Mouse (Mus musculus): ENCODE results near the gene 4933407L21Rik.

The 4933407L21Rik gene

DNA sequence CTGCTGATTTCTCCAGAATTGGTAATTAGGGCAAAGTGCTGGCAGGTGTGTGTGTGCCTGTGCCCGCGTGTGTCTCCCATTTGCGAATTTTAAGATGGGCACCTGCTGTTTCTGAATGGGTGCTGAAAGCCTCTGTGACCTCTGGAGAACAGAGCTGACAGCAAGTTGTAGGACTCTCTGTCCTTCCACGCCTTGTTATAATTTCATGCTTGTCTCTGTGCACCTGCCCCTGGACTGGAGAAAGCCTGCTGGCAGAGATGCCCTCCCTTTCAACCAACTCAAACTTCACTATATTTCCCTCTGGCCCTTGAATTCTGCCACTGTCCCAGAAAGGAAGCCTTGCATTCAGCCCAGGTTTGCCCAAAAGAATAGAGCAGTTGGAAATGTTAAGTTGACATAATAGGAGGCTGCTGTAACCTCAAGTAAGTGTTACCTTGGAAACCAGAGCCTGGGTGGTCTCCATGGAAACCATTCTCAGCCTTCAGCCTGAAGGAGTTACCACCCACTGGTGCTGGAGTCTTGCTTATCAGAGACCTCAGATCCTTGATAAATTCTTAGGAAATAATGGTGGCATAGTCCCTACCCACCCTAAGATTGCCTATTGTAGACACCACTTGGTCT, 11.3 kb upstream of the 4933407L21Rik start:
- in situ Hi-C loops (cut with MseI, MboI), result no loop called here

DNA sequence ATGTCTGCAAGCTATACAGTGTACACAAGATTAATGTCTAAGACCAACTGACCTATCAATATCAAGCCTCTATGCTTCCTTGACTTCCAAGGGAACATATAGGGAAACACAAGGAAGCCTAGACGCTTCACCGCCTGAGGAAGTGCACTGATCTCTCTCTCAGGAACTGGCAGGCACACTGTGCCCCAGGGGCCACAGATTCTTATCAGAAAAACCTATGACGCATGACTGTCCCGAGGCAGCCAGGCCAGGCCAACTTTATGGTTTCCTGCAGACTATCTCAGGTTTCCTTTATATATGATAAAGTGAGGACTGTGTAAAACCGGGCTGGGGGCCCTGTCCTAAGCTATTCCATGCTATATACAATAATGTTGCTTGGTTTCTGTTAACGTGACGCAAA, 8.7 kb upstream of the 4933407L21Rik start:
- in situ Hi-C loops (cut with MseI, MboI), result no loop called here

DNA sequence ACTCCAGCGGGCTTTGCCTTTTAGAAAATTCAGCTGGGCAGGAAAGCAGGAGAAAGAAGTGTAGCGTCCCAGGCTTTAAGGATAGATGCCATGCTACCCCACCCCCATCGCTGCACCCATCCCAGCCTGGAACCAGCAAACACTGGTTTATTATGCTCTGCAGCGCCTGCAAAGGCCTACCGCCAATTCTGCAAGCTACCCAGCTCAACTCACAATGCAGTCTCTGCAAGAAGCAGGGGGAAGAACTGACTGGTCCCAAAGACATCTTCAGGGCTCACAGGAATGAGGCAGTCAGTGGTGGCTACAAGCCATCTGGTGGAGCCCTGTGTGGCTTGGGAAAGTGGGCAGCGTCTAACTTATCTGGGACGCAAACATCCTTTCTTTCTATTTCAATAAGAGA, 6.6 kb upstream of the 4933407L21Rik start:
- in situ Hi-C loops (cut with MseI, MboI), result no loop called here

DNA sequence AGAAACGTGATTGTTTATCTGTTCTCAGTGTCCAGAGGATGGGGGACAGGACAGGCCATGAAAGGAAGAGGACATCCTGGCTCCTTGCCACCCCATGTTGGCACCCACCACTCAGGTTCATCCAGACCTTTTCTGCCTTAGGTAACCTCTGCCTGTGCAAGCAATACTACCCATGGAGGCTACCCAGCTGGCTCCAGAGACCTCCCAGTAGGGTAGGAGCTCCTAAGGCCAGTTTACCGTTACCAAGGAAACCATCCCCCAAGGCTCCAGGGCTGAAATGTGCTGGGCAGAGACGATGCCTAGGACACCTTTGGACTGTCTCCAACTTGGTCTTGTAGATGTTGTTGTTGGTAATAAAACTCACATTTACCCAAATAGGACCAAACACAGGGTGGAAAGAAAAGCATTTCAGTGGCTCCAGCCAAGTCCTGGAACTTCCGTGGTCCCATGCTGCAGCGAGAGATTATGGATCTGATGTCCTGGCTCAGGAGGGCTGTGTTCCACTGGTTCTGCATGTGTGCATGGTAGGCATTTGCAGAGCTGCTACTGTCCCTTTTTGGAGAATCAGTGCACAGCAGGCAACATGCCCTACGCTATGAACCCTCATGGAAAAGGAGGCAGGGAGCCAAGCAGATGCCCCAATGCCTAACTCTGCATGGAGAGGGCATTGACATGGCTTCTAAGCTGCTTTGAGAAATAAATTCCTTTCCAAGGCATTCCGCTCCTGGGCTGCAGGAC, 6.0 kb upstream of the 4933407L21Rik start:
- in situ Hi-C loops (cut with MseI, MboI), result no loop called here

DNA sequence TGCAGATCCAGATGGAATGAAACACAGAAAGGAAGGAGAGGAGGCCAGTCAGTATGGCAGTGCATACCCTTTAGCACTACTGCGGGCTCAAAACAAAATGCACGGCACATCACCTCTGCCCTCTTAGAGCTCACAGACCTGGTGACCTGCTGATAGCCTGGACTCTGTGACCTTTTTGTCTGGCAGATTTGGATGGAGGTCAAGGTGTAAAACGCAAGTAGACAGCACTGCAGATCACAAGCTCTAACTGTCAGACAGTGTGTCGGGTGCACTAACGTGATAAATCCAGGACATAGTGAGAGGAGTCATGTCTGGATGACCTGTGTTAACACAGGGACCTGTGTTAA, 5.4 kb upstream of the 4933407L21Rik start:
- in situ Hi-C loops (cut with MseI, MboI), result no loop called here

DNA sequence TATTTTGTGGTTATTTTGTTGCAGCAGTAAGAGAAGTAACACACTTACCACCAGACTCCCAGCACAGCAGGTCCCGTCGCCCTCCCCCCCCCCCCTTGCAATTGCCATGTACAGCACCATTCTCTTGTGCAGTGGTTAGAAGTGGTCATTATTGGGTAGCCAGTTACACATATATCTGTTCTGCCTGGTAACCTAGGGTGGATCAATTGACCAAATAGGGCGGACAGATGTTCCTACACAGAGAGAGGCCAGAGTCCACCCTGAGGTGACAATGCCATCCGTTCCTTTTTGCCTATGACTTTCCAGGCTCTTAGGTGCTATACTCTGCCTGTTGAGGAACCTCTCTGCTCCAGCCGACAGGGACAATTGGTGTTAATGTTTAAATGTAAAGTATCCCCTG, 3.1 kb upstream of the 4933407L21Rik start:
- in situ Hi-C loops (cut with MseI, MboI), result no loop called here

DNA sequence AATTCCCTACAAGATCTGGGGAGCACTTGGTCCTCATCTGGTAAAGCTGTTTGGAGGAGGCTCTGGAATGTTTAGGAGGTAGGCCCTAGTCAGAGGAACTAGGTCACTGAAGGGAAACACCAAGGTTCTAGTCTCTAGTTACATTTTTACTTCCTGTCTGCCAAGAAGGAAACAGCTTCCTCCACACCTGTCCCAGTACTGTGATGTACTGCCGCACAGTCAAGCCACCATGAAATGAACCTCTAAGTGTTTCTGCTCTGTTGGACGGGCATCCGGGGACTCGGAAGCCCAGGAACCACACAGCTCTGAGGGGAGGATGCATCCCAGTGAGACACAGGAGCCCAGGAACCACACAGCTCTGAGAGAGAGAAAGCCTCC, 394 bp downstream of the 4933407L21Rik start:
- in situ Hi-C loops (cut with MseI, MboI), result no loop called here

DNA sequence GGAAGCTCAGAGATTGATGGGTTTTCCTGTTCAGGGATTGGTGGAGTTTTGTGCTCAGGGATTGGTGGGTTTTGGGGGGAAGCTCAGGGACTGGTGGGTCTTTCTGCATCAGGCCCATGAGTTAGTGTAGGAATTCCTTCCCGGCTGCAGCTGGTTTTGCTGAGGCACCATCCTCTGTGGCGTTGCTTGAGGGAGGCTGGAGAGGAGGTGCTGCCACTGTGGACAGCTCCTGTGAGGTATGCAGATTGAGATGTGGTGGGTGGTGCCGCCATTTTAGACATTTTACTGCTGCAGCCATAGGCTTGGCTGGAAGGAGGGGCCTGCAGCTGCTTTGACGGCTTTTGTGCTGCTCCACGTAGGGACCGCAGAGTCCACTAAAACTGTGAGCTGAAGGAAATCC, 1.1 kb downstream of the 4933407L21Rik start:
- in situ Hi-C loops (cut with MseI, MboI), result no loop called here

DNA sequence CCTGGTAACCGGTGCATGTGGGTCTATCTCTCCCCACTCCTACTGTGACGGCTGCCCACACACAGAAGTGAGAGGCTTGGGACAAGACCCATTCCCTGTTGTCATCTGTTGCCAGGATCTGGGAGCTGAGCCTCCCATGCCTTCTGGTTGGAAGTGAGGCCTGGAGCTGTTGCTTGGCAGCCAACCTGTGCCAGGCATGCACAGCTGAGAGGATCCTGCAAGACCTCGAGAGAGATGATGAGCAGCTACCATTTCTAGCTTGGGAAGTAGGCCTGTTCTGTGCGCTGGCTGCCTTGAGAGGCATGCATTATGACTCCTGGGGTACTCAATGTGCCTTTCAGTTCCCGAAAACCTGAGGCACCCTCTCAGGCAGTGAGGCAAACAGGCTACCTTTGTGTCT, 2.9 kb downstream of the 4933407L21Rik start:
- in situ Hi-C loops (cut with MseI, MboI), result loop anchor here in 1 of 2 experiments (5.0 kb wide), 1 partner anchor 76 kb away; no protein-coding TSS in a partner anchor

DNA sequence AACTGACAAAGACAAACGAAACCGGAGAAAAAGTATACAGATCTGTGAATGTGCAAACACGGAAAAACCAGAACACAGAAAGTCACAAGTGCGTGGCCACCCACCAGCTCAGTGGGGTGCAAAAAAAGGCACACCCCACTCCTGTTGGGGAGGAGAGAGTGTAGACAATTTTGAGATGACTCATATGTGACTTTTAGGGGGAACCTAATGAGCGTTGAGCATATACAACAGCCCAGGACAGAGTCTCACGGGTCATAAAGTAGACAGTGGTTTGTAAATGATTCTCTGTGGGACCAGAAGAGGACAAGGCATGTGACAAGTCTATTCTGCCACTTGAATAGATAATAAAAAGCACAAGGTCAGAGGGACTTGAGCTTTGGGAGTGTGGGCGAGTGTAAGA, 4.9 kb downstream of the 4933407L21Rik start:
- in situ Hi-C loops (cut with MseI, MboI), result loop anchor here in 1 of 2 experiments (5.0 kb wide), 1 partner anchor 74 kb away; no protein-coding TSS in a partner anchor

DNA sequence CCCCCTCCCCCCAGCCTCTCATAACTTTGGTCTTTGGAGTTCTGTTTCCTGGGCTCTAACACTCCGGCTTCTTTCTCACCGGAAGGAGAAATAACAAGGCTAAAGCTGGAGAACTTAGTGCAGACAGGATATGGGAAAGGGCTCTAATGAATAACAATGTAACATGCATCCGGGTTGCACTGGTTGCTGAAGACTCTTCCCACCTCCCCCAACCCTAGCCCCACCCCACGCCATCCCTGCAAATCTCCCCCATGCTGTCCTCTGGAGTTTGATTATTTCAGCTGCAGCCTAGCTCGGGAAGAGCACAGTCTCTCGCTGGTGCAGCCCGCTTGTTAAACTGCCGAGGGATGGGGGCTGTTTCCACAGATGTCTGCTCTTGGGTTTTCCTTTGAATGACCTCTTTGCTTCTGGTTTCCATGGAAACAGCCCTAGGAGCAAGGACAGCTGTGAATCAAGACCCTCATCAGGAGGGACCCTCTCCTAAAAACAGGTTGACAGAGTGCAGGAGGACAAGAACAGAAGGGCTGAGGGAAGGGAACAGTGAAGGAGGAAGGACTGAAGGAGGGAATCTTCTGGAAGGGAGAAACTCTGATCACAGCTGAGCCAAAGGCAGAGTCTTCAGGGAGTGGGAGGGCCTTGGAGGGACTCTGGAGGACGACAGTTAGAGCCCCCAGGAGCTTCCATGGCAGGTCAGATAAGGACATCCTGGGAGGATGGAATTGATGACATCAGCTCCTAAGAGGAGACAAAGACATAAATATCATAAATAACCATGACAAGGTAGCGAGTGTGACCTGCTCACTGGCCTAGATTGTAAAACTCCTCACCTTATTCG, 5.6 kb downstream of the 4933407L21Rik start:
- in situ Hi-C loops (cut with MseI, MboI), result loop anchor here in 1 of 2 experiments (5.0 kb wide), 1 partner anchor 73 kb away; no protein-coding TSS in a partner anchor

DNA sequence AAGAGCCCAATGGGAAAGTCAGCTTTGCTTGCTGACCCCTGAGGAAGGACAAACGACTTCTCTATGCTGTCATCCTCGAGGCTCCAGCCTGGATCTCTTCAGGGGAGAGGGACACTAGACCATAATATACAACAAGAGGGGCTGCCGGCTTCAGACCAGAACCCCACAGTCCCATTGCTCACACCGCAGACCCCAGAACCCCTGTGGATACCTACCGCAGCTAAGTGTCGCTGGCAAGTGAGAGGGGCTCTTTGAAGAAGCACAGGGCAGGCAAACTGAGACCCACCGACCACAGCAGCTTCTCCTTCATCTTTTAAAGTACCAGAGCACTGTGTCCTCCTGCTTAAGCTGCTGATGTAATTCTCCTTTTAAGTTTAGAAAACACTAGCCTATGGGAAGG, 6.3 kb downstream of the 4933407L21Rik start:
- in situ Hi-C loops (cut with MseI, MboI), result loop anchor here in 1 of 2 experiments (5.0 kb wide), 1 partner anchor 73 kb away; no protein-coding TSS in a partner anchor

DNA sequence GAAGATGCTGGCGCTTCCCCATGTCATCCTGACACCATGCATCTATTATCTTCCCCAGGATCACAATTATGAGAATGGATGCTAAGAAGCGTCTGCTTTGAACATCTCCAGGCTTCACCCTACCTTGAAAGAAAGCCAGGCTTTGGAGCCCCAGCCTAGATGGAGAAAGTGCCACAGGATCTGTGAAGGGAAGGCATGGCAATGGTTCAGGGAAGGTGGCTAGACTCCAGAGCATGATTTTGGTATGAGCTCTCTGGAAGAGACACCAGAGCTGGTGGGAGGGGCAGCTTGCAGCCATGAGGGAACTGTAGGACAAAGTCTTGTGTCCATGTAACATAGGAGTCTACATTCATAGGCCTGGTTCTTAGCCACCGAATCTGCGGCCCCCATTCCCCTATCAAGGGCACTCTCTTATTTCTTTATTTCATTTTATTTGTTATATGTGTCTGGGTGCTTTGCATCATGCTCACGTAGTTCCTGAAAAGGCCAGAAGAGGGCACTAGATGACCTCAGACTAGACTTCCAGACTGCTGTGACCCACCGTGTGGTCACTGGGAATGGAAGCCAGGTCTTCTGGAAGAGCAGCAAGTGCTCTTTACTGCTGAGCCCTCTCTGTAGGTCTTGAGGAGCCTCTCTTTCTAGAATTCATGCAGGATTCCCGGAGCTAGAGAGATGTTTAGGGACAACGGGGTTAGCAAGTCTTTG, 7.0 kb downstream of the 4933407L21Rik start:
- in situ Hi-C loops (cut with MseI, MboI), result loop anchor here in 1 of 2 experiments (5.0 kb wide), 1 partner anchor 72 kb away; no protein-coding TSS in a partner anchor

DNA sequence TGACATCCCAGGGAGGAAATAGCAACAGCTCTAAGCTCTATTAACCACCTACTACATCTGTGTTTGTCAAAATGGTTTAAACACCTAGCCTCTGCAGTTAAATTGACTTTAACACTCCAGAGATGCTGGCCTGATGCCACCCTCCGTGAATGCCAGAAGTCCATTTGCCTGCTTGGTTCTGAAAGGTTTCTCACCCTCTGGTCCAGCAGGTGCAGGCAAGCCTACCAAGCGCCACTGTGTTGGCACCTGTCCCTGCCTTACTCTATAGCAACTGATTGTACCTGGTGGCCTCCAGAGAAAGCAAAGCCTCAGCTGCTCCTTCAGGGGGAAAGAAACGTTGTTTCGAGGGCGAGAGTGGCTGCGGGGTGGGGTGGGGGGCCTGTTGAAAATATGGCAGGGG, 8.0 kb downstream of the 4933407L21Rik start:
- in situ Hi-C loops (cut with MseI, MboI), result loop anchor here in 1 of 2 experiments (5.0 kb wide), 1 partner anchor 71 kb away; no protein-coding TSS in a partner anchor

DNA sequence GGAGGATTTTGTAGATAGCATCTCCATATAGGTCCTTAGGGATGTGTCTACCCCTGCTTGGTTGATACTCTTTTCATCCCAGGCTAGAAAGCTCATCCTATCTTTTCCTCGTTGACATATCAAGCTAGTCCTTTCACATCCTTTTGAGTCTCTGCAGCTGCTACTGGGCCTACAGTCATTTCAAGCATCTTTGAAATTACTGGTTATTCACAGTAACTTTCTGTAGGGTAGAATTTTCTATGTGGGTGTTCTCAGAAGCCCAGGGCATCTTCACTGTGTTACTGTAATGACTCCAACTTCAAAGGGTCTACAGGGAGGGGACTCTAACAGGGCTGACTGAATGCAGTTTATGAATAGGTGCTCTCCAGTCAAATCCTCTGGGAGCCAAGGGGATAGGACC, 9.0 kb downstream of the 4933407L21Rik start:
- in situ Hi-C loops (cut with MseI, MboI), result loop anchor here in 1 of 2 experiments (5.0 kb wide), 1 partner anchor 70 kb away; no protein-coding TSS in a partner anchor

DNA sequence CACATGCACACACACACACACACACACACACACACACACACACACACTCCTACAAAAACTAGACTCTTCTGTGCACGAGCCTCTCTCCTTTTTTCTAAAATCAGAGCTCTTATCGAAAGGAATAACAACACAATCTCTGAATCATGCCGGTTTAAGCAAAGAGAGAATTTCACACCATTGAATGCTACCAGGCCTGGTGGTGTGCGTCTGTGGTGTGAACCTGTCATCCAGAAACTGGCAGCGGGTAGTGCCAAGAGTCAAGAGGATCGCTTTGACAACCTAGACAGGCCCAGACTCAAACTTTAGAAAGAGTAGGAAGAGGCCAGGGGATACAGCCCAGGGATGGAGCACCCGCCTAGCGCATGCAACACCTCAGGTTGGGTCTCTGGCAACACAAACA, 14.0 kb downstream of the 4933407L21Rik start:
- in situ Hi-C loops (cut with MseI, MboI), result no loop called here

DNA sequence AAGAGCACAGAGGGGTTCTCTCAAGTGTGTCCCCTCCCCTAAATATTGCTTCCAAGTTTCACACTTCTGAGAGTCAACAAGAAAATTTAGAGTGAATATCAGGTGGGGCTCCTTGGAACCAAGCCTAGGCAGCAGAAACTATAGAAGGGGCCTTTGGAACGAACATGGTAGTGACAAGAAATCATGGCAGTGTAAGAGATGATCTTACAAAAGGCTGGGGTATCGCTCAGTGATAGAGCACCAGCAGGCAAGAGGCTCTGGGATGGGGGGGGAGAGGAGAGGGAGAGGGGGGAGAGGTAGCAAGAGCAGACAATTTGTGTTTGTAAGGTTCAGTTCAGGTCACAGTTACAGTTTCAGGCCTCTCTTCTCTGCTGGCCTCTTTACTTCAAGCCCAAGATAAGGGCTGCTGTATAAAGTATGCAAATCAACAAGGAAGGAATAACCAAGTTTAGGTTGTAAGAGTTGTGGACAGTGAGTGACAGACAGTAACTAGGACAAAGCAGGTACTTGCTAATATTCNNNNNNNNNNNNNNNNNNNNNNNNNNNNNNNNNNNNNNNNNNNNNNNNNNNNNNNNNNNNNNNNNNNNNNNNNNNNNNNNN, 20.9 kb downstream of the 4933407L21Rik start:
- in situ Hi-C loops (cut with MseI, MboI), result no loop called here

DNA sequence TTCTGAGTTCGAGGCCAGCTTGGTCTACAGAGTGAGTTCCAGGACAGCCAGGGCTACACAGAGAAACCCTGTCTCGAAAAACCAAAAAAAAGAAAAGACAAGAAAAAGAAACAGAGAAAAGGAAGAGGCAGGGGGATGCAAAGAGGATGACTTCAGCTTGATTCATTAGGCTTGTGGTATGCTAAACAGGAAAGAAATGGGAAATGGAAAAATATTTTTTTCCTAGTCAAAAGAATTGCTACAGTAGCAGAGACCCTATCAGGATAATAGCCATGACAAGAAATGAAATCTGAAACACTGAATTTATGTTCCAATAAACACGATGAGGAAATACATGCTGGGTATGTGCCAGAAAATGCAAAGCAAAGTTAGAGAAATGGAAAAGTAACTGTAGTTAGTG, 26.9 kb downstream of the 4933407L21Rik start:
- in situ Hi-C loops (cut with MseI, MboI), result no loop called here

DNA sequence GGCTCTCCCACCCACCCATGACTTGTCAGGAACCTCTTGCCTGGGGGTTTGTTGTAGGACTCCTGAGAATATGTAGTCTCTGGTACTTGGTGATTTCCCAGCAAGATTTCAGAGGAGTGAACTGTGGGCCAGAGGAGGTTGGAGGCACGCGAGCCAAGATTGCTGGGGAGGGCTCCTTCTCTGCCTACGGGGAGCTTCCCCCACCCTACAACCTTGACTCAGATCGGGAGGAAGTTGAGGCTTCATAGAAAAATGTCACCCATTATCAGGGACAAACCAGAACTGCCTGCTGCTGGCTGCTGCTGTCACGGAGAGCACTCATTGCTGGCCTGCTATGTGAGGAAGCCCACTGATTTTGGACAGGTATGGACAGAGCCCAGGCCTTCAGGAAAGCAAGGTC, 29.0 kb downstream of the 4933407L21Rik start:
- in situ Hi-C loops (cut with MseI, MboI), result no loop called here

DNA sequence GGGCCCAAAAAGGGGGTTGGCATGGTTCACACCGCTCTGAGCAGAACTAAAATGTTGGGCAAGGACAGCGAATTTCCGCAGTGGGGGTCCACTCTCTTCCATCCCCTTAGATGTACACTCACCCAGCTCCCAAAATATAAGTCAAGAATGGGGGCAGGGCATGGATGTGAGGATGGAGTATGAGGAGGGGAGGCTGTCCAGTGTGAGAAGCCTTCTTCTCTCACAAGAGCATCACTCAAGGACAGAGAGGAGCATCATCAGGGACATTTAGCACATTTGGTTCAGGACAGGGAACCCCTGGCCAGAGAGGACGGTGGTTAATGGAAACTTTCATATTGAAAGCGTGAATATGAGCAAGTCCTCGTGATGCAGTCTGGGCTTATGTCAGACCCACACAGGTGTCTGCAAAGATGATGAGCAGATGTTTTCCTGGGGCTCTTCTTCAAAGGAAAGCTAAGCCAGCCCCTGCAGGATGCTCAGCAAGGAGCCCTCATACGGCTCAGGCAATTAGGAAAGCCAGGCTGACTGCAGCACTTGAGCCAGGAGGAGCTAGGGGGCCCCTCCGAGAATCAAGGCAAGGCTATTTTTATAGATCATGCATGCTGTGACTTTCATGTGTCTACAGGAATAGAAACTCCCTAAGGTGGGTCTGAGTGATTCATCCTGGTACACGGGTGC, 29.8 kb downstream of the 4933407L21Rik start:
- in situ Hi-C loops (cut with MseI, MboI), result no loop called here
